7 mouse cellular contexts compared by ENCODE assay signal in the genomic region with DNA sequence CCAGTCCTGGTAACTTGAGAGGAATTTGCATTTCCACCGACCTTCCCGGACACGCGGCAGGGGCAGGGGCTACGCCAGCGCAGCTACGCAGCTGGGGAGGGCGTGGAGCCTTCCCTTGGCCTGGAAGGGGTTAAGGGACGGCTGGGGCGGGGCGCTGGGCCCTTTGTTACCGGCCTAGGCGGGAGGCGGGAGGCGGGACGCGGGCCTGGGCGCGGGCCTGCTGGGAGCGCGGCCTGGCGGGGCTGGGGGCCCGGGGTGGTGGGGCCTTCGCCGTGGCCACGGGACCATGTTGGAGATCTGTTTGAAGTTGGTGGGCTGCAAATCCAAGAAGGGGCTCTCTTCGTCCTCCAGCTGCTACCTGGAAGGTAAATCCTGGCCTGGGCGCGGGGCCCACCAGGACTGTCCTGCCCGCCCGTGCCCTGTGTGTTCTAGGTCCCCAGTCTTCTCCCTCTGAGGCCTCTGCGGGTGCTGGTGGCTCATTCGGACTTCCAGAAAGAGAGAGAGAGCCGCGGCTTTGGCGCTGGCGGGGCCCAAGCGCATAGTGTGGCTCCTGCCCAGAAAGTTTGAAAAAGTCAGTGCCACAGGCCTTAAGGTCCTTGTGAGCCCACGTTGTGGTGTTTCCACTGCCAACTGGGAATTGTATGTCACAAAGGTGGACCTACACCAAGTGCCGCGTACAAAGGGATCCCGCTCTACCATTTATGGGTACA. TPM values are rescaled to one million over a fixed set of nuclear protein-coding genes. Genes with fewer than 3 reads are reported as not detected.
DNase-seq lines count a peak whose midpoint lies in the region; ATAC-seq and TF ChIP-seq lines count a peak whose summit lies in the region.

No protein-coding gene starts in this region.

- H3K36me3 ChIP-seq in forebrain, embryonic 11.5 days (ENCODE audit: control insufficient read depth, insufficient read depth, low read length) = no peaks in the 10 kb centered on the region
- peaks cover 16% of the 10 kb centered on the region for H3K36me3 ChIP-seq in limb, embryonic 10.5 days
- H3K36me3 ChIP-seq in midbrain, embryonic 11.5 days (ENCODE audit: control insufficient read depth, insufficient read depth, low read length) = no peaks in the 10 kb centered on the region
- no peaks in the 10 kb centered on the region for H3K36me3 ChIP-seq in spleen, adult 2 months (ENCODE audit: control insufficient read depth, insufficient read depth, low read length)

- intact Hi-C loops in heart, postnatal 36 days (cut with DNase I) = no loop called here

- peak overlapping the region; percentile 69 for H3K27ac ChIP-seq in forebrain, embryonic 11.5 days (ENCODE audit: low read depth, low read length)
- H3K27ac ChIP-seq in limb, embryonic 10.5 days = peak overlapping the region; percentile 100
- peak overlapping the region; percentile 66 for H3K27ac ChIP-seq in midbrain, embryonic 11.5 days (ENCODE audit: low read depth, low read length)
- H3K27ac ChIP-seq in spleen, adult 2 months (ENCODE audit: insufficient read depth, low read length) = peak overlapping the region; percentile 84

- 2% methylated on average over 31 of the region's 42 CpGs for WGBS in forebrain, embryonic 11.5 days
- under 1% methylated on average over 42 of the region's 42 CpGs for WGBS in limb, embryonic 10.5 days
- under 1% methylated on average over 36 of the region's 42 CpGs for WGBS in midbrain, embryonic 11.5 days
- 3% methylated on average over 42 of the region's 42 CpGs for WGBS in spleen, adult 2 months

- H3K27me3 ChIP-seq in forebrain, embryonic 11.5 days (ENCODE audit: control insufficient read depth, insufficient read depth, low read length) = no peaks in the 10 kb centered on the region
- no peaks in the 10 kb centered on the region for H3K27me3 ChIP-seq in limb, embryonic 10.5 days (ENCODE audit: low read depth, poor library complexity, severe bottlenecking)
- no peaks in the 10 kb centered on the region for H3K27me3 ChIP-seq in midbrain, embryonic 11.5 days (ENCODE audit: control insufficient read depth, insufficient read depth, low read length)
- no peaks in the 10 kb centered on the region for H3K27me3 ChIP-seq in spleen, adult 2 months (ENCODE audit: control insufficient read depth, insufficient read depth, low read length)

- H3K4me3 ChIP-seq in forebrain, embryonic 11.5 days (ENCODE audit: low read depth, low read length) = peak overlapping the region; percentile 83
- peak overlapping the region; percentile 92 for H3K4me3 ChIP-seq in limb, embryonic 10.5 days
- H3K4me3 ChIP-seq in midbrain, embryonic 11.5 days (ENCODE audit: low read depth, low read length) = peak overlapping the region; percentile 69
- peak overlapping the region; percentile 77 for H3K4me3 ChIP-seq in spleen, adult 2 months (ENCODE audit: extremely low read depth, insufficient read depth, insufficient read length)

- TF ChIP-seq CTCF in brain, embryonic 14.5 days (IDR thresholded peaks at IDR 0.05; ENCODE audit: borderline replicate concordance, extremely low read depth, insufficient read depth, insufficient read length) = no peak
- TF ChIP-seq CTCF in spleen, adult 2 months (IDR thresholded peaks at IDR 0.05; ENCODE audit: extremely low read depth, insufficient read depth, insufficient read length, insufficient replicate concordance) = no peak

- peak overlapping the region; percentile 84 for H3K4me2 ChIP-seq in forebrain, embryonic 11.5 days (ENCODE audit: low read depth, low read length, severe bottlenecking)
- H3K4me2 ChIP-seq in midbrain, embryonic 11.5 days = peak overlapping the region; percentile 82

- H3K4me1 ChIP-seq in forebrain, embryonic 11.5 days (replicated peaks; ENCODE audit: control insufficient read depth, insufficient read depth, low read length) = peaks cover 18% of the 10 kb centered on the region
- H3K4me1 ChIP-seq in limb, embryonic 10.5 days = peaks cover 46% of the 10 kb centered on the region
- peaks cover 31% of the 10 kb centered on the region for H3K4me1 ChIP-seq in midbrain, embryonic 11.5 days (ENCODE audit: control insufficient read depth, insufficient read depth, low read length)
- peaks cover 20% of the 10 kb centered on the region; the same call in 1 of the 2 replicates for H3K4me1 ChIP-seq in spleen, adult 2 months (ENCODE audit: control insufficient read depth, insufficient read depth, insufficient read length)

- peak; percentile 65 for TF ChIP-seq POLR2A in brain, embryonic 14.5 days (IDR thresholded peaks at IDR 0.05; ENCODE audit: borderline replicate concordance, extremely low read depth, insufficient read depth, insufficient read length, poor library complexity, severe bottlenecking)
- no peak for TF ChIP-seq POLR2A in spleen, adult 2 months (IDR thresholded peaks at IDR 0.05; ENCODE audit: low read depth, low read length)

- peak overlapping the region; percentile 98 for H3K9ac ChIP-seq in forebrain, embryonic 11.5 days (ENCODE audit: low read length)
- H3K9ac ChIP-seq in midbrain, embryonic 11.5 days (ENCODE audit: low read length) = peak overlapping the region; percentile 94

- DNase-seq in Muller cell, postnatal 12 days (ENCODE audit: inconsistent ontology term) = peak; percentile 96
- peak; percentile 87 for DNase-seq in brain, embryonic 14.5 days (ENCODE audit: low read depth)
- DNase-seq in forebrain, embryonic 11.5 days (ENCODE audit: low spot score) = peak; percentile 95
- DNase-seq in heart, postnatal 36 days = peak; percentile 86 to 87
- peak; percentile 97 for DNase-seq in limb, embryonic 10.5 days (ENCODE audit: low spot score)
- DNase-seq in midbrain, embryonic 11.5 days (ENCODE audit: low spot score, missing footprints) = peak; percentile 98
- peak in 1 of 2 experiments; percentile 68 for DNase-seq in spleen, adult 2 months (ENCODE audit: low read depth in 1 of 2, low spot score in 2 of 2)

- H3K9me3 ChIP-seq in forebrain, embryonic 11.5 days (ENCODE audit: control insufficient read depth, low read length) = no peaks in the 10 kb centered on the region
- H3K9me3 ChIP-seq in limb, embryonic 10.5 days (replicated peaks) = no peaks in the 10 kb centered on the region
- no peaks in the 10 kb centered on the region for H3K9me3 ChIP-seq in midbrain, embryonic 11.5 days (ENCODE audit: control insufficient read depth, low read length)

- ATAC-seq in forebrain, embryonic 11.5 days (replicated peaks; ENCODE audit: low FRiP score) = peak; percentile 95
- peak; percentile 96 for ATAC-seq in midbrain, embryonic 11.5 days (ENCODE audit: low FRiP score)

RNA-seq across cellular contexts. Expression of a gene that starts 50.5 kb away (rescaled TPM):
- polyA plus RNA-seq in brain, embryonic 14.5 days (2012; rRNA removed) = 0.03 TPM in 2 replicates
- 0.16 and 0.24 TPM in 2 replicates for polyA plus RNA-seq in forebrain, embryonic 11.5 days (2014; fragmentation: Nextera tagmentation; extraction: Ambion mirVana)
- not detected for total RNA-seq in heart, postnatal 36 days (2021)
- polyA plus RNA-seq in limb, embryonic 10.5 days (2016; fragmentation: Nextera tagmentation; extraction: Ambion mirVana) = 0.06 and 0.23 TPM in 2 replicates
- polyA plus RNA-seq in midbrain, embryonic 11.5 days (2014; fragmentation: Nextera tagmentation; extraction: Ambion mirVana) = 0.06 and 0.11 TPM in 2 replicates
- 0.93 and 1.1 TPM in 2 replicates for polyA plus RNA-seq in spleen, adult 2 months (2012; rRNA removed)
